Mouse (Mus musculus): ENCODE data around the gene Syk. TPM values are rescaled to one million over a fixed set of nuclear protein-coding genes. Genes with fewer than 3 reads are reported as not detected.

Gene Syk
- polyA plus RNA-seq, 1 experiment from 2014 or later: 3.9 TPM

DNA sequence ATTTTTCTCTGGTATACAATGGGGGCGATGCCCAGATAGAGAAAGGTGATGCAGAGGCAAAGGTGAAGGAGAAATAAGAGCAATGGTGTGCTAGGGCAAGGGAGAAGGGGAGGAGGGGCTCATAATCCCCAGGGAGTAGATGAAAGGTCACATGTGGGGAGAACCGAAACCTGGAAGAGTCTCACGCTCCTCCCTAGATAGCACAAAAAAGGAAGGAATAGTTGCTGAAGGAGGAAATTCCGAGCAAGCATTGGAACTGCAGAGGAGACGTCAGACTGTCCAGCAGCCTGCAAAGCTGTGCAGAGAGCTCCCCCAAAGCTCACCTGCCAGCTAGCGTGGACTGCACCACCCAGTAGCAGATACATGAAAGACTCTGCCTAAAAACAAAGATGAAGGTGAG lies 7.5 kb upstream of the Syk start:
- Histone ChIP-seq H3K27me3 (ENCODE audit: control insufficient read depth, insufficient read depth, low read length) (no peaks in the 10 kb centered on the region), H3K9me3 (replicated peaks; ENCODE audit: control insufficient read depth, low read length) (no peaks in the 10 kb centered on the region), H3K9ac (ENCODE audit: low read length) (no peak overlapping the region), H3K4me2 (ENCODE audit: low read depth, low read length) (no peak overlapping the region), H3K4me3 (replicated peaks; ENCODE audit: low read length) (no peak overlapping the region), H3K4me1 (ENCODE audit: control insufficient read depth, insufficient read depth, low read length) (no peaks in the 10 kb centered on the region; the same call in 1 of the 2 replicates), H3K27ac (ENCODE audit: low read length) (no peak overlapping the region), H3K36me3 (ENCODE audit: control insufficient read depth, insufficient read depth, low read length) (no peaks in the 10 kb centered on the region)
- WGBS: 76% methylated on average over 6 of the region's 6 CpGs
- no peak for ATAC-seq (ENCODE audit: insufficient read depth, low FRiP score)

DNA sequence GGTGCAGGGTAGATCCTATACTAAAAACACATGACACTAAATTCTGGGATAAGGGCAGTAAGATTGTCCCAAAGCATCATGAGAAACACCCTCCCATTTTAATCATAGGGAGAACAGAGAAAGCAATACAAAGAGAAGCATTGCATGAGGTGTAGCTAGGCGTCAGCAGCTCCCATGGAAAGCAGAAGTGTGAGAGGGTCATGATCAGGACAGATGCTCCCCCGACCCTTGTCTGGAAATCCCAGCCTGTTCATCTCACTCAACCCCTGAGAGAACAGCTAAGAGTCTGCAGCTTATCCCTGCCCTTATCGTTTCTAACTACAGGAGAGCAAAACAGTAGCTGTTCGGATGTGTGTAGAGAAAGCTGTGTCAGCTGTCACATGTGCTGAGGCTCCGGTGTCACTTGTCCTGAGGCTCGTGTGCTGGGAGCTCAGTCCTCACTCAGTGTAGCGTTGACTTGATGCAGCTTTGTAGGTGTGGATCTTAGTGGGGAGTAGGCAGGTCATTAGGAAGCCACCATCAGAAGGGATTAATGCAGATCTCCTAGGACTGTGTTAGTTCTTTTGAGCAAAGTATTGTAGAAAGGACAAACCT lies 6.9 kb upstream of the Syk start:
- Histone ChIP-seq H3K4me3 (replicated peaks; ENCODE audit: low read length) (no peak overlapping the region), H3K4me2 (ENCODE audit: low read depth, low read length) (no peak overlapping the region), H3K9me3 (replicated peaks; ENCODE audit: control insufficient read depth, low read length) (no peaks in the 10 kb centered on the region), H3K4me1 (ENCODE audit: control insufficient read depth, insufficient read depth, low read length) (no peaks in the 10 kb centered on the region; the same call in 1 of the 2 replicates), H3K36me3 (ENCODE audit: control insufficient read depth, insufficient read depth, low read length) (no peaks in the 10 kb centered on the region), H3K27me3 (ENCODE audit: control insufficient read depth, insufficient read depth, low read length) (no peaks in the 10 kb centered on the region), H3K9ac (ENCODE audit: low read length) (no peak overlapping the region), H3K27ac (ENCODE audit: low read length) (no peak overlapping the region)
- no peak for ATAC-seq (ENCODE audit: insufficient read depth, low FRiP score)
- WGBS: 61% methylated on average over 7 of the region's 7 CpGs

DNA sequence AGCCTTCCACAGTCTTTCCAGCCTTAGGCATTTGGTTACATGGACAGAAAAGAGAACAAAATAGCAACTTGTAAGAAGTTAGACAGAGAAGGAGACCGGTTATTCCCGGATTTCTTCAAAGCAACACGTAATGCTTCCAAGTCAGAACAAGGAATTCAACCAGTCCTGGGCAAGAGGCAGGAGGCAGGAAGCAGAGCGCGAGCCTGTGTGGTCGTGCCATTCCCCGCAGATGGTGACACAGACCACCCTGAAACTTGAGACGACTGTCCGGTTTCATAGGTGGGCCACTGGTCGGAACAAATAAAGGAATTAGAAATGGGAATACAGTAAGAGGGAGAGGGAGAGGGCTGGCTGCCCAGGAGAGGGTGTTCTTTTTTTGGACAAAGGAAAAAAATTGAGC lies 6.1 kb upstream of the Syk start:
- ATAC-seq (ENCODE audit: insufficient read depth, low FRiP score): no peak

DNA sequence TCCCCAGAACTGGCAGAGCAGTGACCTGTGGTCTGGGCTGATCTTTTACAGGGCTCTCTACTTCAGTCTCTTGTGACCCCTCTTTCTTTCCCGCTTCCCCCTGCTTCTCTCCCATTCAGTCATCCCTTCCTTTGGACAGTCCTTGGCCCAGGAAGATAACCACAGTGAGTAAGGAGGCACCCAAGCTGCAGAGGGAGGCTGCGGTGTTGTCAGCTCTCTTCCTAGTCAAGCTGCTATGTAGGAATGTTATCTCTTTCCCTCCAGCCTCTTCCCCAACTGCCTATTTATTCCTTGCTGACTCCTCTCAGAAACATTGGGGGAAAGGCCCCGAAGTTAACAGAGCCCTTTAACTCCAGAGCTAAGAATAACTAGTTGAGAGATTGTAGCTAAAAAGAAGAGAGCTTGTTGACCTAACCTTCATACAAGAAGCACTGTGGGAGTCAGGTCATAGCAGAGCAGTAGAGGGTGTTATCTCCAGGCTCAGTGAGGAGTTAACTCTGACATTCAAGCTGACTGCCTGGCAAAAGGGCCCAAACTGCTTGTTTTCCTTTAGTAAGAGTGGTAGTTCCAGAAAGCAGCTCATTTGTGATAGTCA lies 5.5 kb upstream of the Syk start:
- Histone ChIP-seq H3K27me3 (ENCODE audit: control insufficient read depth, insufficient read depth, low read length) (no peaks in the 10 kb centered on the region), H3K36me3 (ENCODE audit: control insufficient read depth, insufficient read depth, low read length) (no peaks in the 10 kb centered on the region), H3K9ac (ENCODE audit: low read length) (no peak overlapping the region), H3K9me3 (replicated peaks; ENCODE audit: control insufficient read depth, low read length) (no peaks in the 10 kb centered on the region), H3K27ac (ENCODE audit: low read length) (no peak overlapping the region), H3K4me2 (ENCODE audit: low read depth, low read length) (no peak overlapping the region), H3K4me3 (replicated peaks; ENCODE audit: low read length) (no peak overlapping the region), H3K4me1 (ENCODE audit: control insufficient read depth, insufficient read depth, low read length) (no peaks in the 10 kb centered on the region; the same call in 1 of the 2 replicates)
- WGBS: 48% methylated on average over 3 of the region's 3 CpGs
- ATAC-seq (ENCODE audit: insufficient read depth, low FRiP score): no peak

More for the DNA sequence above, 6.1 kb upstream of the Syk start:
- no peak overlapping the region for H3K9ac ChIP-seq (ENCODE audit: low read length)
- H3K27ac ChIP-seq (ENCODE audit: low read length): no peak overlapping the region
- H3K27me3 ChIP-seq (ENCODE audit: control insufficient read depth, insufficient read depth, low read length): no peaks in the 10 kb centered on the region
- no peak overlapping the region for H3K4me2 ChIP-seq (ENCODE audit: low read depth, low read length)
- no peaks in the 10 kb centered on the region; the same call in 1 of the 2 replicates for H3K4me1 ChIP-seq (ENCODE audit: control insufficient read depth, insufficient read depth, low read length)
- H3K4me3 ChIP-seq (replicated peaks; ENCODE audit: low read length): no peak overlapping the region
- 29% methylated on average over 10 of the region's 10 CpGs for WGBS
- no peaks in the 10 kb centered on the region for H3K36me3 ChIP-seq (ENCODE audit: control insufficient read depth, insufficient read depth, low read length)
- H3K9me3 ChIP-seq (replicated peaks; ENCODE audit: control insufficient read depth, low read length): no peaks in the 10 kb centered on the region

DNA sequence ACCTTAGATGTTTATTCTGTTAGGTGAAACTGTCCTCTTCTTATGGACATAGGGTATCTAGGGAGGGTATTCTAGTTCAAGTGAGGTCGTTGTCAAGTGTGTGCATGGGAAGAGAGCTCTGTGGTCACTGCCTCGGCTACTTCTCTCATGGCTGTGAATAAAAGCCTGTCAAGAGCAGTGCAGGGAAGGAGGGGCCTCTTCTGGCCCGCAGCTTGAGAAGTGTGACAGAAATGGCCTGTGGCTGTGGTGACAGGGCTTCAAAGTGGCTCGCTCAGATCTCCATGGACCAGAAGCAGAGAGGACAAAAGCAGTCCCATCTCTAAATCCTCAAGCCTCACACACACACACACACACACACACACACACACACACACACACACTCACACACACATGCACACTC lies 5.0 kb upstream of the Syk start:
- Histone ChIP-seq H3K9ac (ENCODE audit: low read length) (no peak overlapping the region), H3K4me2 (ENCODE audit: low read depth, low read length) (no peak overlapping the region), H3K4me3 (replicated peaks; ENCODE audit: low read length) (no peak overlapping the region), H3K27ac (ENCODE audit: low read length) (no peak overlapping the region), H3K27me3 (ENCODE audit: control insufficient read depth, insufficient read depth, low read length) (no peaks in the 10 kb centered on the region), H3K9me3 (replicated peaks; ENCODE audit: control insufficient read depth, low read length) (no peaks in the 10 kb centered on the region), H3K36me3 (ENCODE audit: control insufficient read depth, insufficient read depth, low read length) (no peaks in the 10 kb centered on the region), H3K4me1 (ENCODE audit: control insufficient read depth, insufficient read depth, low read length) (no peaks in the 10 kb centered on the region; the same call in 1 of the 2 replicates)
- ATAC-seq (ENCODE audit: insufficient read depth, low FRiP score): no peak
- 45% methylated on average over 4 of the region's 4 CpGs for WGBS

DNA sequence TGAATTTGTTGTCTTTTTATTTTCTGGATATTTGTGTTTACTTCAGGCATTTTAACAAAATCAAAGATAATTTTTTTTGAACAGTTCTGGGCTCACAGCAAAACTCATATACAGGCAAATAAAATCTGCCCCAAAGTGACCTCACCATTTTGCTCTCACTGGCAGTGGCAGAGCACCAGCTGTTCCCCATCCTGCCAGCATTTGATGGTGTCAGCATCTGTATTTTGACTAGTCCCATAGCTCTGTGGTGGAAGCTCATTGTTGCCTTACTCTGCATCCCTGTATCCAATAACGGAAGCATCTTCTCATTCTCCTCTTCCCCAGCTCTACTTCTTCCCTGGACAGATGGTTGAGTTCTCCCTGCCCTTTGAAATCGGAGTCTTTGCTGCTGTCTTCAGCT lies 4.2 kb upstream of the Syk start:
- H3K36me3 ChIP-seq (ENCODE audit: control insufficient read depth, insufficient read depth, low read length): no peaks in the 10 kb centered on the region
- H3K4me3 ChIP-seq (replicated peaks; ENCODE audit: low read length): no peak overlapping the region
- no peaks in the 10 kb centered on the region; the same call in 1 of the 2 replicates for H3K4me1 ChIP-seq (ENCODE audit: control insufficient read depth, insufficient read depth, low read length)
- no peak overlapping the region for H3K27ac ChIP-seq (ENCODE audit: low read length)
- no peak overlapping the region for H3K9ac ChIP-seq (ENCODE audit: low read length)
- H3K4me2 ChIP-seq (ENCODE audit: low read depth, low read length): no peak overlapping the region
- no peaks in the 10 kb centered on the region for H3K9me3 ChIP-seq (replicated peaks; ENCODE audit: control insufficient read depth, low read length)
- WGBS: 66% methylated on average over 2 of the region's 2 CpGs
- ATAC-seq (ENCODE audit: insufficient read depth, low FRiP score): no peak
- H3K27me3 ChIP-seq (ENCODE audit: control insufficient read depth, insufficient read depth, low read length): no peaks in the 10 kb centered on the region

DNA sequence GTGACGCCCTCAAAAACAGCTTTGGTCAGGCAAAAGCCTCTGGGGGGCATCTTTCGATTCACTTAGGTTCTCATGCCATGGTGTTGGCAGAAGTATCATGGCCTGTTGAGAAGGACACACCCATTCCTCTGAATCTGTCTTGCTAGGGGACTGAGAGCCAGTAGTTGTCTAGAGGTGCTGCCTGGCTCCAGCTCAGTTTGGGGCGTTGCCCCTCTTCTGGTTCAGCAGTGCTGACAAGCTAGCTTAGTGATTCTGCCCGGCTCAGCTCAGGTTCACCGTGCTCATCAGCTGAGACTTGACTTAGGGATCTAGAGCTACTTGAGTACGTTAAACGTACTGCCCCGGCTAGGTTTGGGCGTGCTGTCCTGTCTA lies 481 bp upstream of the Syk start:
- Histone ChIP-seq H3K4me1 (ENCODE audit: control insufficient read depth, insufficient read depth, low read length) (no peaks in the 10 kb centered on the region; the same call in 1 of the 2 replicates), H3K4me3 (replicated peaks; ENCODE audit: low read length) (peak overlapping the region; percentile 57), H3K9me3 (replicated peaks; ENCODE audit: control insufficient read depth, low read length) (no peaks in the 10 kb centered on the region), H3K27me3 (ENCODE audit: control insufficient read depth, insufficient read depth, low read length) (no peaks in the 10 kb centered on the region), H3K4me2 (ENCODE audit: low read depth, low read length) (peak overlapping the region; percentile 75), H3K9ac (ENCODE audit: low read length) (peak overlapping the region; percentile 73), H3K36me3 (ENCODE audit: control insufficient read depth, insufficient read depth, low read length) (no peaks in the 10 kb centered on the region), H3K27ac (ENCODE audit: low read length) (peak overlapping the region; percentile 36)
- 0 out of 2 replicates have a peak, but pooled peaks have one; percentile 35 for ATAC-seq (ENCODE audit: insufficient read depth, low FRiP score)
- WGBS: 18% methylated on average over 9 of the region's 9 CpGs

DNA sequence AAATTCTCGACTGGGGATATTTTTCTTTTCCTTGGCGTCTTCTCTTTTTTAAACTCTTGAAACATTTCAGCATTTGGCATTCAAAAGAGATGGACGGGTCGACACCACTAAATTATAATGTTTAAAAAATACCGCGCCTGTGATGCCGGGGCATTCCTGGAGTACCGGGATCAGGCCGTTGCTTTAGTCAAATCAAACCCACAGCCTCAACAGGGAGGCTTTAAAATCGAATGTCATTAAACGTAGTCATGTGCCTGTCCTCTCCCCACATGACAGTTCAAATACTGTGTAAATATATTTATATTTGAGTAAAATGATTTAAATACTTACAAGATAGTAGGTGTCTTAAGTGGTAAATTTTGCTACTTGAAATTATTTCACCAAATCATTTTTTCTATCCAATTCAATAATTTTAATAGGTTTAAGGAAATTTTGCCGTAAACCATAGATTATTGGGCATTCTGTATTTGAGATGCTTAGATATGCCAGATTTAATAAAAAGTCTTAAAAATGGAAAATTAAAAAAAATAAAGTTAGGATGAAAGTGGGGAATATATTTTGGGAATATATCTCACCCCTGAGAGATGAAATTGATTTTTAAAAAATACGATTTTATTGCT lies 1.1 kb downstream of the Syk start:
- H3K4me1 ChIP-seq (ENCODE audit: control insufficient read depth, insufficient read depth, low read length): no peaks in the 10 kb centered on the region
- no peaks in the 10 kb centered on the region for H3K9me3 ChIP-seq (replicated peaks; ENCODE audit: control insufficient read depth, low read length)
- WGBS: 22% methylated on average over 13 of the region's 13 CpGs
- no peak overlapping the region for H3K27ac ChIP-seq (ENCODE audit: low read length)
- H3K27me3 ChIP-seq (ENCODE audit: control insufficient read depth, insufficient read depth, low read length): no peaks in the 10 kb centered on the region
- H3K36me3 ChIP-seq (ENCODE audit: control insufficient read depth, insufficient read depth, low read length): no peaks in the 10 kb centered on the region
- peak overlapping the region; percentile 61 for H3K9ac ChIP-seq (ENCODE audit: low read length)
- H3K4me2 ChIP-seq (ENCODE audit: low read depth, low read length): peak overlapping the region; percentile 75
- H3K4me3 ChIP-seq (replicated peaks; ENCODE audit: low read length): peak overlapping the region; percentile 57
- no peak for ATAC-seq (ENCODE audit: insufficient read depth, low FRiP score)

DNA sequence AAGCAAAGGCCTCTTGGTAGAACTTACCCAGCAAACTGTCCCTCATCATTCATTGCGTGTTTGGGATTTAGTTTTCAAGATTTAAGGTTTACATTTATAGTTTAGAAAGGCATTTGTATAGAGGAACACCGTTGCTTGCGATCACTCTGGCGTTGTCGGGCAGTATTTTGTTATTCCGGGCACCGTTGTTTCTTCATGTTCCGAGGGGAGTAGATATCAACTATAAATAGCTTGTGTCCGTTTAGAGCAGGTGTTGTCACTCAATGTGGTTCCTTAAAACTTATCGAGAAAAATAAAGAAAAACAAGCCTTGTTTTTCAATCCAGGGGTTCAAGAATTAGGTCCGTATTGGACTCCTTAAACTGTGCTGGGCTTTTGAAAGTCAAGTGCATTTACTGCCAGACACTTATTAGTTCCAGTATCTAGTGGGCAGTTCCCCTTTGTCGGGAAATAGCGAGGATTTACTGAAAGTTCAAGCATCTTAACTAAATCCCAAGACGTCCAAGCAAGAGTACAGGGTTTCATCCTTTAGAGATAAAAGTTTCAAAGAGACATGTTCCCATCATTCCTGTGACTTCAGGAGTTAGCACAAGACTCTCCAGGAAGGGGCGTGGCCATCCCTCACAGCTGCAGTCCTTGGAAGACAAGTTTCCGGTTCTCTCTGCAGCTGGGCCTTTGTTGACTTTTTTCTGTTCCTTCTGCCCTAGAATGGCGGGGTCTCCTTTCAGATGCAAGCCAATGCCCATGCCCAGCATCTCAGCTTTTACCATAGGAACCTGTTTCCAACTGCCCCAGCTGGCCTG lies 1.9 kb downstream of the Syk start:
- 65% methylated on average over 17 of the region's 17 CpGs for whole genome bisulfite sequencing
- no peak for ATAC-seq (ENCODE audit: insufficient read depth, low FRiP score)
- Histone ChIP-seq H3K36me3 (ENCODE audit: control insufficient read depth, insufficient read depth, low read length) (no peaks in the 10 kb centered on the region), H3K9me3 (replicated peaks; ENCODE audit: control insufficient read depth, low read length) (no peaks in the 10 kb centered on the region), H3K27ac (ENCODE audit: low read length) (no peak overlapping the region), H3K4me1 (ENCODE audit: control insufficient read depth, insufficient read depth, low read length) (no peaks in the 10 kb centered on the region), H3K4me2 (ENCODE audit: low read depth, low read length) (no peak overlapping the region), H3K9ac (ENCODE audit: low read length) (no peak overlapping the region), H3K27me3 (ENCODE audit: control insufficient read depth, insufficient read depth, low read length) (no peaks in the 10 kb centered on the region), H3K4me3 (replicated peaks; ENCODE audit: low read length) (0 out of 2 replicates have a peak overlapping the region, but pooled peaks have one; percentile 5)

Data from stomach, embryonic 16.5 days (tissue).